Mouse (Mus musculus): ENCODE data around the gene Tmem185b.

Tmem185b gene

GRCm38 (mm10) chr1:119539252-119539651, 13.3 kb downstream of the Tmem185b start:
- no peak for DNase-seq (ENCODE audit: low read depth, low spot score)

DNA sequence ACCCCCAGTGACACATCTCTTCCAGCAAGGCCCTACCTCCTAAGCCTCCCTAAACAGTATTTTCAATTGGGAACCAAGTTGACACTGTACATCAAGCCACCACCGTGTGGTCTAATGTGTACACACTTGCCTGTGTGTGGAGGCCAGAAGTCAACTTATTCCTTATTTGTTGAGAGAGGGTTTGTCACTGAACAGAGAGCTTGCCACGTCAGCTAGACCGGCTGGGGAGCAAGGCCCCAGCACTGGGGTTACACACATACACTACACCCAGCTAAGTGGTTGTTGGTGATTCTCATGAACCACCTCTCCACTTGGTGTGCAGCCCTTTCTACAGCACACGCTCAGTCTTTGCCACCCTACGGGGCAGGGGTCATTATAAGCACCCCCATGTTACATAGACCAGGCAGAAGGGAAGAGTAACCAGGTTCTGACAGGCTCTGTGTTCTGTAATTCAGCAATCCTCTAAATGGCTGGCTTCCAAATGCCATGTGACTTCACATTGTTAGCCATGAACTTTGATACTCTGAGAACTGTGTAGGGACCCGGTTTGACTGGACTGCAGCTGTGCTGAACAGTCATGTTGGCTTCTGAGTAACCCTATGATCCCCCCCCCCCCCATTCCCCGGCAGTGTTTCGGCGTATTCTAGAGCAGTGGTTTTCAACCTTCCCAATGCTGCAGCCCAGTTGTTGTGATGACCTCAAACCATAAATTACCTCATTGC, 15.0 kb downstream of the Tmem185b start:
- DNase-seq (ENCODE audit: low read depth, low spot score), result no peak

DNA sequence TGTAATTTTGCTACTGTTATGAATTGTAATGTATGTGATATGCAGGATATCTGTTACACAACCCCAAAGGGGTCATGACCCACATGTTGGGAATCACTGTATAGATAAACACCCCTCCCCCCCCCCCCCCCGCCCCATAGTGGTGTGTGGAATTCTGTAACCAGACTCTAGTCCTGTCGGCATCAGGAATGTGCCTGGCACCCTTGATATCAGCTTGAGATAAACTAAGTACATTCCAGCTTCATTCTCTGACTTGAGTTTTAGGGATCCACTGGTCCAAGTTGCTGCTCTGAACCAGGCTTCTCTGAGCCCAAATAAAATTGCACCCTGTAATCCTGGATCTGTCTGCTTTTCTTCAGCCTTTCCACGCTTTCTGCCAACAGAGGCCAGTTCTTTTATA, 15.6 kb downstream of the Tmem185b start:
- no peak for DNase-seq (ENCODE audit: low read depth, low spot score)

DNA sequence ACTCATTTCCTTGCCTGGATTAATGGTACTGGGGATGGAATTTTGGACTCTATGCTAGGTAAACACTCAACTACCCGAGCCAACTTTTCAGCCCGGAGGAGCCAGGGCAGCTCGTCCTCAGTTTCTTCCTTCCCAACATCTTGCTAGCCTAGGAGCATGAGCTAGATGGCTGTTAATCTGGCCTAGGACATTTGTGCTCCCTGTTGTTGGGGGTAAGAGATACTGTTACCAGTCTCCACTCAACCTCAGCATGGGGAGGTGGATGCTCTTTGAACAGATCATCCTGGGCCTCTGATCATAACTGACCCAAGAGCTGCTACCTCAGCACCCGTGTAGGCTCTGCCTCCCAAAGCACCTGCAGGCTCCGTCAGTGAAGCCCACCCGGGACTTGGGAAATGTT, 17.4 kb downstream of the Tmem185b start:
- no peak for DNase-seq (ENCODE audit: low read depth, low spot score)

GRCm38 (mm10) chr1:119544611-119545155, 18.7 kb downstream of the Tmem185b start:
- peak; percentile 49 for DNase-seq (ENCODE audit: low read depth, low spot score)

DNA sequence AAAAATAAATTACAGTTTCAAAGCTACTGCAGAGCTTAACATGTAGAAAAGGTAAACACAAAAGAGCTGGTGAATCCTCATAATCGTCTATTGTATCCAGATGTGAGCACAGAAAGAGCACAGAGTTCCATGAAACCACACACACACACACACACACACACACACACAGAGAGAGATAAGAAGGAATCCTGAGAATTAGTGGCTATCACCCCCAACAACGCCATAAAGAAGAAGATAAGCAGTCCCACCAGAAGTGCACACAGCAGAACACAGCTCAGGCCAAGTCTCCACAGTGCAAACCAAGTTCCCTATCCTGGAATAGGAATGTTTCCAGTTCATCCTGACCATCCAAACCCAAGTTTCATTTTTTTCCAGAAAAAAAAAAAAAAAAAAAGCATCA, 19.2 kb downstream of the Tmem185b start:
- no peak for DNase-seq (ENCODE audit: low read depth, low spot score)

DNA sequence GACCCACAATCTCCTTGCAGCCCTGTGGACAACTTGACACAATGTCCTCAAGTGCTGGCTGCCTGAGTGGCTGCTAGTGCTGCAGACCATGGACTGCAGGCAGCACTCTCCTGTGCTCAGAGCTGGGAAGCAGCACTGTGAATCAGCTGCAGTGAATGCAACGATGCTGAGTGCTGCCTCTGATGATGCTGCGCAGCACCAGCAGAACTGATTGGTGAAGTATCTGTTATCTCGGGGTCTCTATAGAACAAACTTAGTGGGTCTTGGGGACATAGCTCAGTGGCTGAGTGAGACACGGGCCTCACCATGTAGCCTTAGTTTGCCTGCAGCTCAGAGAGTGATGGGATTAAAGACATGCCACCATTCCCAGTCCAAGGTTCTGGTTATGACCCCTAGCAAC, 19.7 kb downstream of the Tmem185b start:
- no peak for DNase-seq (ENCODE audit: low read depth, low spot score)

DNA sequence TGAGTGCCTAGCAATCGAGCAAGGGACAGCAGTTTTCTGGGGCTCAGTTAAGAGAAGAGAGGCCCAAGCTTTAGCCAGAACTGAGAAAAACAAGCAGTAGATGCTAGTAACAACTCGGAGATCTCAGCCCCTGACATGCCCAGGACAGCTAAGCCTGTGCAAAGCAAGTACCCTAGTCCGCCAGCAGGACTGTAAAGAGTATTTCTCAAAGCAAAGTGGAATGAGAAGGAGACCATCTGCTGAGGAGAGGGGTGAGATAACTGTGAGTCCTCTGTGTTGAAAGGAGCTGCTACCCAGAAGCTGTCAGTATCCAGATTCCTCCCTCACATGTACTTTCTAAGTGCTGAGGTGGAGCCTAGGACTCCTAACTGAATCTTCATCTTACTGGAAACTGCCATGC, 20.5 kb downstream of the Tmem185b start:
- no peak for DNase-seq (ENCODE audit: low read depth, low spot score)

DNA sequence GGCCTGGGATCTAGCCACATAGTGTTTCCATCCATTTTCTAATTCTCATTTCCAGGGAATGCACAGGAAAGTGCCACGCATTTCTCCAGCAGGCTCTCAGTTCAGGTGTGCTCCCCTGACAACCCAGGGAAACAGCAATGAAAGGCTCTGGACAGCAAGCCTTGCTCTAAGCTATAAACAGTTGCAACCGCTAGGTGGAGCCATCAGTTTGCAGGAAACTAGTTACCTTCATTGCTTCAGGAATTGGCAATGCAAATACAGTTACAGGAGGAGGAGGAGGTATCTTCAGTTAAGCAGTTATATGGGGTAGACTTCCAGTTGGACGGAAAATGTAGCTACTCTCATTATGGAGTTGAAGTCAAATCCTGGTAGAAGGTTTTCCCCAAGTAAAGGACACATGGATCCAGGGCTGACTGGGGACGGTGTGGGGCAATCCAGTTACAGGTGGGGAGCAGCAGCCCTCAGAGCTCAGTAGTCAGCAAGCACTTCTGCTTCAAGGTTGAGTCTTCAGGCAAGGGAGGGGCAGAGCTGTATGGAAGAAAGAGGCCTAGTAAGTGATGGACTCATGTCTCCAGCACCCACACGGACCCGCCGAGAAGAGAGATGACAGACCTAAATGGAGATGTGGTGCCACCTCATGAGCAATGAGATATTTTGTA, 22.8 kb downstream of the Tmem185b start:
- DNase-seq (ENCODE audit: low read depth, low spot score), result peak; percentile 78

DNA sequence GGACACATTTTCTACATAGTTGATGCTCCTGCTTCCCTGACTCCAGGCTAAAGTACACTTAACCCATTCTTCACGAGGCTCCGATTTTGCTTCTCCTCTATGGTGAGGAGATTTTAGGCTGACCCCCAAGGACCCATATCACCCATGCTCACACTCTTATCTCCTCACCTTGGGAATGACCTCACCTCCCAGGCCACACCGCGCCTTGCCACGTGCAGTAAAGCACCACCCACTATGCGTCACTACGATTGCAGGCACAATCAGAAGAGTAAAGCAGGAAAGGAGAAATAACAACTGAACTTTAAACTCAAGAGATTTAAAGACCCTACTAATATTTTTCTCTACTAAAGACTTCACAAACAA, 23.3 kb downstream of the Tmem185b start:
- DNase-seq (ENCODE audit: low read depth, low spot score), result no peak

GRCm38 (mm10) chr1:119550064-119550463, 24.1 kb downstream of the Tmem185b start:
- DNase-seq (ENCODE audit: low read depth, low spot score), result no peak

DNA sequence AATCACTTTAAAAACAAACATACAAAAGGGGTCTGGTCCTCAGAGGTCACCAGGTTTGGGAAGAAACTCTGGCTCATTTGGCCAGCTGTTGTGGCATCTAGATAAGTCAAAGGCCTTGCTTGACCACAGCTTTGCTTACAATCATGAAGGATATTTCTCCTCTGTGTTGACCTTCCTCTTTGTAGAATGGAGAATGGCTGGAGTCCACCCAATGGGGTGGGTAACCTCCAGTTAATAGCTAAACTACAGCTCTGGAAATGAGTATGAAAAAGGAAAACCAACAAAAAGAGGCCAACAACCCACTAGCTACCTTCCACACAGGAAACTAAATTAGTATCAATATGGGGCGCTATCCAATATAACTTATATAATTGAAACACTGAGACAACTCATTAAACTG, 25.7 kb downstream of the Tmem185b start:
- no peak for DNase-seq (ENCODE audit: low read depth, low spot score)

DNA sequence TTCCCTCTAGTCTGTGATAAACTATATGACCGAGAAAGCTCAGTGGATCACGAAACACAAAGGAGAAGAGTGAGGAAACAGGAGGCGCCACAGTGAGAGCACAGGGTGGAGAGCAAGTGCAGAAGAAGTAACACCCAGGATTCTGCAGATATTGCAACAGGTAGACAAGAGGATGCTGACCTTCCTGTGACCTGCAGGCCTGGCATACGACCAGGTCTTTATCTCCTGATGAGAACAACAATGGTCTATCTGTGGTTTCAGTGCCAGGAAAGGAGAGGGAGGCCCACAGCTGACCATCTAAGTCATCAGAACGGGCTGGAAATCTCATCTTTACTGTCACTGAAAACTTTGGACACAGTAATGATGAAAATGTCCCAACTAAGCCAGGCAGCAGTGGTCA, 29.7 kb downstream of the Tmem185b start:
- no peak for DNase-seq (ENCODE audit: low read depth, low spot score)

GRCm38 (mm10) chr1:119557641-119558395, 31.9 kb downstream of the Tmem185b start:
- no peak for DNase-seq (ENCODE audit: low read depth, low spot score)

- DNase-seq (ENCODE audit: low read depth, low spot score), result no peak
Observed at GRCm38 (mm10) chr1:119565531-119565930, 39.6 kb downstream of the Tmem185b start.

- DNase-seq (ENCODE audit: low read depth, low spot score), result no peak
Observed at GRCm38 (mm10) chr1:119570134-119570533, 44.2 kb downstream of the Tmem185b start.

Data from forelimb bud, embryonic 11.5 days (tissue).